Mouse (Mus musculus): ENCODE measurements around the gene Add2.

GRCm38 (mm10) chr6:86103614-86104013 is 75.1 kb downstream of the Add2 start:
- TF ChIP-seq GATA1 (IDR thresholded peaks at IDR 0.05; ENCODE audit: borderline replicate concordance, low read length) (no peak), FLI1 (IDR thresholded peaks at IDR 0.05; ENCODE audit: low read length) (no peak)
